Mouse (Mus musculus) brain, embryonic 18.5 days (tissue): ENCODE data around the gene Nrxn2.

Experiments
- DNase-seq: peaks from one replicate; pipeline ENCODE4 v3.0.0-alpha.2; 2012; ENCODE audit warnings: low read depth, low spot score

Gene Nrxn2

GRCm38 (mm10) chr19:6416124-6416770 lies 2.3 kb upstream of the Nrxn2 start:
- DNase-seq = peak; percentile 74

- DNase-seq = no peak
These were observed 1.4 kb upstream of the Nrxn2 start for GRCm38 (mm10) chr19:6416894-6417761.

- DNase-seq = no peak
These were observed 607 bp downstream of the Nrxn2 start for GRCm38 (mm10) chr19:6418984-6419692.

GRCm38 (mm10) chr19:6419805-6420310 lies 1.3 kb downstream of the Nrxn2 start:
- DNase-seq = no peak

DNA sequence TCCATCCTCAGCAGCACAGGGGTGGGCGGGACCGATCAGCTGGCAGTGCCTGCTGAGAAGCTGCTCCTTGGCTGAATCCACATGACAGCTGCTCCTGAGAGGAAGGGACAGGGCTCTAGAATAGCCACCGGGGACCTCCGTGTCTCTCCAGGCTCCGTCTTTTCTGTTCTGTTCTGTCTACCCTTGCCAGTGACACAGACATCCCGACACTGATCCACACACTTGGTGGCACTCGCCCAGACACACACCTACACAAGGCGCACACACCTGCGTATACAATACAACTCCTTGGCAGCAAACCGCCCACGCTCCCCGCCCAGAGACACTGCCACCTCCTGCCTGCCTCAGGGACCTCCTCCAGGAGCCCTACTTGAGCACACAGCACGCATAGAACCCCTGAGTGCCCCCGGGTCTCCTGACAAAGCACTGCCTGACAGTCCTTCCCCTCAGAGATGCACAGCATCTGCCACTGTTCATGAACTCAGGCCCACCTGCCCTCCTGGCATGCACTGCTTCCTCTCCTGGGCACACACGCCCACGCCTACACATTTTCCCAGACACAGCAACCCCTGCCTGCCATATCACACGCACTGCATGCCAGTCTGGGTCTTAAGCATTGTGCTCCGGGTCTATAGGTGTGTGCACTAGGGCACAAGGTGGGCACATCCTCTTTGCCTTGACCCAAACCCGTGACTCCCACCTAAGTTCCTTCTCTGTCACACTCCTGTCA lies 2.1 kb downstream of the Nrxn2 start:
- DNase-seq = no peak

- DNase-seq = no peak
These were observed 2.7 kb downstream of the Nrxn2 start for GRCm38 (mm10) chr19:6421211-6421590.

- DNase-seq = no peak
These were observed 3.5 kb downstream of the Nrxn2 start for GRCm38 (mm10) chr19:6422014-6422413.

GRCm38 (mm10) chr19:6423241-6423640 lies 4.7 kb downstream of the Nrxn2 start:
- no peak for DNase-seq

GRCm38 (mm10) chr19:6424137-6424881 lies 5.8 kb downstream of the Nrxn2 start:
- DNase-seq = no peak

DNA sequence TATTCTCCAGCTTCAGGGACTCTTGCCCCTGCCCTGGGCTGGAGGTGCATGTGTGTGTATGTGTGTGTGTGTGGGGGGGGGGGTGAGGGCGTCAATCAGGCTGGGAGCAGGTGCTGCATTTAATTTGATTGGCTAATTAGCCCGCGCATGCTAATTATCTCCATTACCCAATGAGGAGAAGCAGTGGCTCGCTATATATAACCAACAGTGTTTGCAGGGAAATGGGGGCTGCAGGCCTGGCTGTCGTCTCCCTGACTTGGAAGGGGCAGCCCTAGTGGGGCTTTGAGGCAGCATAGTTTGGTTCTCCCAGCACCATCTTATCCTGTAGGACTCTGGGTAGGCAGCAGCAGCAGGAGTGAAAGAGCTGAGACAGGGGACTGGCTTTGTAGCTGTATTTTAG lies 7.1 kb downstream of the Nrxn2 start:
- DNase-seq = no peak

- DNase-seq = no peak
These were observed 8.4 kb downstream of the Nrxn2 start for GRCm38 (mm10) chr19:6426703-6427500.

DNA sequence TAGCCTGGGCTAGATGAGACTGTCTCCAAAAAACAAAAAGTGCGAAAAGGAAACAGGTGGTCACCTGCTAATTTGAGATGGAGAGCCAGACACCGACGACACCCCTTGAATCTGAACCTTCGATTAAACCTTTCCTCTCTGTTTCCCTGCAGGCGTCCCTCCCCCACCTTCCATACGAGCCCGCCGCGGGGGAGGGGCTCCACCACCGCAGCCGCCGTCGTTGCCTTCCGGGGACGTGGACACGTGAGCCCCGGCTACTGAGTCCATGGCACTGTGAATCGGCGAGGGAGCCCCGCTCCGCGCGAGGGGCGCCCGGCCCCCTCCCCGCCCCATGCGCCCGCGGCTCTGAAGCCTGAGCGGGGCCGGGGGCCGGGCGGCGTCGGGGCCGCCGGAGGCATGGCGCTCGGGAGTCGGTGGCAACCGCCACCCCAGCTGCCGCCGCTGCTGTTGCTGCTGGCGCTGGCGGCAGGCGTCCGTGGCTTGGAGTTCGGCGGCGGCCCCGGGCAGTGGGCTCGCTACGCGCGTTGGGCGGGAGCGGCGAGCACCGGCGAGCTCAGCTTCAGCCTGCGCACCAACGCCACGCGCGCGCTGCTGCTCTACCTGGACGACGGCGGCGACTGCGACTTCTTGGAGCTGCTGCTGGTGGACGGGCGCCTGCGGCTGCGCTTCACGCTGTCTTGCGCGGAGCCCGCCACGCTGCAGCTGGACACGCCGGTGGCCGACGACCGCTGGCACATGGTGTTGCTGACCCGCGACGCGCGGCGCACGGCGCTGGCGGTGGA lies 9.3 kb downstream of the Nrxn2 start:
- no peak for DNase-seq

DNA sequence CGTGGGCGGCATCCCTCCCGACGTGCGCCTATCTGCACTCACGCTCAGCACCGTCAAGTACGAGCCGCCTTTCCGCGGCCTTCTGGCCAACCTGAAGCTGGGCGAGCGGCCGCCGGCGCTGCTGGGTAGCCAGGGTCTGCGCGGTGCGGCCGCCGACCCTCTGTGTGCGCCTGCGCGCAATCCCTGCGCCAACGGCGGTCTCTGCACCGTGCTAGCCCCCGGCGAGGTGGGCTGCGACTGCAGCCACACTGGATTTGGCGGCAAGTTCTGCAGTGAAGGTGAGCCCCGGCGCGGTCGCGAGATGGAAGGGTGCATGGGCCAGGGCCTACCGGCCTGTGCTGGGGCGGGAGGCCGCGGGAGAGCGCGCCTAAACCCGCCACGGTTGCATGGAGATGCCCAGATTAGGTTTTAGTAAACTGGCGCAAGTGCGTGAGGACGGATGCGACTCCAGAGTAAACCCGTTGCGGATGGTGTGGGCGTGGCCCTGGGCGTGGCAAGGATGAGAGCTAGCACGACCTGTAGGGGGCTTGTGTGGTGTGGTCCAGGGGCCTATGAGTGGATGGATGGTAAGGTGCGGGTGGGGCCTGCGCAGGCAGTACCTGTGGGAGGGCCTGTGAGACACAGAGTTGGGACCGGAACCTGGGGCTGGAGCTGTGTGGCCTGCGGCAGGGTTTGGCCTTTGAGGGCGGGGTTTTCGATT lies 10.1 kb downstream of the Nrxn2 start:
- DNase-seq = no peak

DNA sequence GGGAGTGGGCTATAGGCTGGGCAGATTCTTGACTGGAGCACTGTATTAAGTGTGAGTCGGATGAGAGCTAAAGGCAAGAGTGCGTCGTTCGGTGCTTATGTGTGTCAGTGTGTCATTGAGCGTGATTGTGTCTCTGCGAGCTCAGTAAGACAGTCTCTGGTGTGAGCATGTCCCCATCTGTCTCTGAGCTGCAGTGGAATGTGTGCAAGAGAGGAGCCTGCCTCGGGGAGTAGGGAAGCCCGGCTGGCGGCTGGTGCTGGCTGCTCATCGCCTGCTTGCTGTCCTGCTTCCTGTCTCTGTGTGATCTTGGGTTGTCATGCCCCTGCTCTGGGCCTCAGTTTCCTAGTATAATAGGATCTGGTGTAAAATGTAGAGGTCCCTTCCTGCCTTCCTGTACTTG lies 24.5 kb downstream of the Nrxn2 start:
- DNase-seq = no peak

DNA sequence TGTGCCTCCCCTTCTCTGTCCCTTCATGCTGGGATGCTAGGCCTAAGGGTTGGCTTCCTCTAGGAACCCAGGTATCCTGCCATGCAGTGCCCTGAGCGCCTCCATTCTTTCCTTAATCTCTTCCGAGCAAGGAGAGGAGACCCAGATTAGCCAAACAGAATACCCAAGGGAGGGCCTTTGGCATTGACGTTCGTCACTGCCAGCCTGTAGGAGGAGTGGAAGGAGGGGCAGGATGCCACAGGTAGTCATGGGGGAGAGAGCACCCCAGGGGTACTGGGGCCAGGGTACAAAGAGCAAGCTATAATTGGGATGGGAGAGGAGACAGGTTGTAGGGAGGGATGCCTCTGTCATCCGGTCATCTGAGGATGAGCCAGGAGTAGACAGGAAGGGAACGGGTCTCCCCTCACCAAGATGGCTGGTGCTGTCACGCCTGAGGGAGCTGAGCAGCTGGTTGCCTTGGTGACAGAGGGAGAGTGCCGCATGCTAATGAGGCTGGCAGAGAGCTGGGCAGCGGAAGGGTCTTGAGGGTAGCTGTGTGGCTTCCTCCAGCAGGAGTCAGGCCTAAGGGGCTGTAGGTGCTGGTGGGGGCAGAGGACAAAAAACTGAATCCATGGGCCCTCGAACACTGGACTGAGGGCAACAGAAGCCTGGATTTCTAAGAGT lies 27.4 kb downstream of the Nrxn2 start:
- DNase-seq = no peak

DNA sequence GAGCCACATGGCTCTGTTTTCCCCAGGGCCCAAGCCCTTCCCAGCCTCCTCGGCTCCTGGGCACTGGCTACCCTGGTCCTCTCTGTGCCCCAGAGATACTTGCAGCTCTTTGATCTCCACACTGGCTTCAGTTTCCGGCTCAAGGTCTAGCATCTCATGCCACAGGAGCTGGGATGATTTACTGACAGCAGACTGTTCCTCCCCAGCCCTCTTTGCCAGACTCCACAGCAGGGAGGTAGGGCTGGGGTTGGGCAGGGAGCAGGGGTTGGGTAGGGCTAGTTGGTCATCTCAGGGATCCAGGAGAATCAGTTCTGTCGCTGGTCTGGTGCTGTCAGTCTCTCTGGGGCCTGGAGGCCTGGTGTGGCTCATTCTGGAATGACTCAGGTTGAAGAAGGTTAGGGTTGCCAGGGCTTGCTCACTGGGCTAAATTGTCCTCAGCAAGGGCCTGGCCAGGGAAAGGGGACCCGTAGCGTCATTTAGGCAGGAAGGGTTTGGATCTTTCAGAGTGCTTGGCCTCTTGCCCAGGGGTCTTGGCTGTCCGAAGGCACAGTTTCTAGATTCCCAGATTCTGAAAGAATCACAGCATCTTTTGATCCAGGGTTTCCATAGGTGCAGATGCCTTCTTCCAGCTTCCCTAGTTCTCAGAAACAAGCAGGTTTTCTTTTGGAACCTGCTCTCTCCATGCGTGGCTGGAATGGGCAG lies 28.4 kb downstream of the Nrxn2 start:
- DNase-seq = no peak

GRCm38 (mm10) chr19:6448752-6449151 lies 30.2 kb downstream of the Nrxn2 start:
- no peak for DNase-seq

GRCm38 (mm10) chr19:6449841-6450240 lies 31.3 kb downstream of the Nrxn2 start:
- no peak for DNase-seq
